Mouse (Mus musculus) liver, postnatal 0 days (tissue): ENCODE measurements around the gene Upf2.

ENCODE experiments used
- CTCF ChIP-seq: sonication (generic); IDR thresholded peaks from 2 replicates; pipeline ENCODE4 v1.5.1; 2016; ENCODE audit warnings: antibody characterized with exemption, low read depth
- EP300 ChIP-seq: IDR thresholded peaks from 2 replicates; pipeline ENCODE4 v1.6.1; 2016; ENCODE audit warnings: antibody characterized with exemption, low read depth, mild to moderate bottlenecking

GRCm38 (mm10) chr2:5942416-5943032 is 8.7 kb upstream of the Upf2 start, which contains the start of gene Dhtkd1:
- TF ChIP-seq EP300 (peak; percentile 77), CTCF (peak; percentile 38; the same call in 1 of the 2 replicates)
